Mouse (Mus musculus) mouse embryonic stem cell (cell line): ENCODE measurements around the gene Srrt.

Experiments
- in situ Hi-C, 2 experiments: fragments of 300-500 bp; cut with MboI; formaldehyde crosslinking; loops; 1 replicate in 1 of 2; 3 replicates in 1 of 2; pipeline ENCODE4 v1.14.3; 2019 to 2020; ENCODE audit warnings: low sequenced_read_pairs in 2 of 2, low pct_unique_long_range_greater_than_20kb in 1 of 2, mixed read lengths in 1 of 2; ENCODE audit not compliant: unreplicated experiment in 1 of 2

The Srrt gene

GRCm38 (mm10) chr5:137305822-137306221 is 1.7 kb downstream of the Srrt start:
- in situ Hi-C loops, result no loop called here

DNA sequence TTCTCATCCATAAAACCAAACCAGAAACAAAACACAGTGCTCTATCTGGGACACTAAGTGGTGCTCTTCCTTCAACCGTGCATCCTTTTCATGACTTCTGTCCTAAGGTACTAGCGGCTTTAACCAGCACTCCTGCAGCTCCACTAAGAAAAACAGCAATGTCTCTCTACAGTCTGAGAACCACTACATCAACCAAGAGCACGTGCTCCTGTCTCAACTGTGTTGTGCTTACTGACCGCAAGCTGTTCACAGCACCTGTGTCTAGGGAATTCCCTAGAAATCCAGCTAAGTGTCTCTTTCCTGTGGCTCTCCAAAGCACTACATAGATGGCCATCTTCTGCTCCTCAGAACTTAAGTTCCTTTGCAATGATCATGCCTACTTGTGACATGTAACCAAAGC is 2.7 kb downstream of the Srrt start:
- in situ Hi-C loops, result no loop called here

- in situ Hi-C loops, result no loop called here
Observed at GRCm38 (mm10) chr5:137304165-137304564, 3.3 kb downstream of the Srrt start.

DNA sequence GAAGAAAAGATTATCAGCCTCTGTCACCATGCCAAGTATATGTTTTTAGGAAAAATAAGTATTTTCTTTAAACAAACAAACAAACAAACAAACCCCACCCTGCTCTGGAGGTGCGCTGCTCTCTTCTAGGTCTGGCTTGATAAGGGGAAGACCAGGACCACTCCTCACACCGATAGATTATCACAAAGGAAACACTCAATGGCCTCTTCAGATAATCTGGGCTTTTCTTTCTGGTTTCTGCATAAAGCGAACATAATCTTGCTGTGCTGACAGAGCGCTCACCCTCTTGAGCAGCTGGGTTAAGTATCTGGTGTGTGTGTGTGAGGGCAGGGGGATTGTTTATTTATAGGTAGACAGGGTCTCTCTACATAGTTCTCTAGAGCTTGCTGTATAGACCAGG is 3.9 kb downstream of the Srrt start:
- in situ Hi-C loops, result no loop called here

- in situ Hi-C loops, result no loop called here
Observed at GRCm38 (mm10) chr5:137301253-137301652, 6.2 kb downstream of the Srrt start.

DNA sequence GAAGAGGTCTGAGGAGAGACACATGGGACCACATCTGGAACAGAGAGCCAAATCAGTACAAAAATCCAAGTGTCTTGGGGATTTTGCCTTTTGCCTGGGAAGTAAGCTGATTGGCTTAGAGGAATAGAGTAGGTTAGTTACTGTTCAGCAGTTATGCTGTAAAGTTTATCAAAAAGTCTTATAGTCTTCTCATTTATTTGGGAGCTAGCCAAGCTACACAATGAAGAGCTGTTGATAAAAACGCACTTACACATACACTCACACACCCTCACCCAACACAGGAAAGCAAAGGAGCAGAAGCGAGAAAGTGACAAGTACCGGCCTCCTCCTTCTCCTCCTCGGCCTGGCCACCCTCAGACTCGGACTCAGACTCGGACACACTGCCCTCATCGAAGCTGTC is 8.2 kb downstream of the Srrt start:
- in situ Hi-C loops, result no loop called here

DNA sequence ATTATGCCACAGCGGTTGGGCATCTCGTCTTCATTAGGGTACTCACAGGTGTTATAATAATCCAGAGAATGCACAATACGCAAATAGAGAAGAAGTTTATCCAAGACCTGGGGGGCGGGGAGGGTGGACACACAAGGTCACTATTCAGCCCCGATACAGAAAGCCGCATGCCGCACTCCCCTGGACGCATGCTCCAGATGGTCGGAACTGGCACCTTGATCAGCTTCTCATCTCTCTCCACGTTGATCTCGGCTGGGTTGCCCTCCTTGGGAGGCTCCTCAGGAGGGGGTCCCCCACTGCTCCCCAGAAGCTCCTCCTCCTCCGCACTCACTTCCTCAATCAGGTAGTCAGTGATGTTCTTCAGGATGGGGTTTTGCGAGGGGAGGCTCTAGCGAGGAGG is 10.3 kb downstream of the Srrt start:
- in situ Hi-C loops, result no loop called here

- in situ Hi-C loops, result no loop called here
Observed at GRCm38 (mm10) chr5:137295712-137296111, 11.8 kb downstream of the Srrt start.

GRCm38 (mm10) chr5:137295296-137295695 is 12.2 kb downstream of the Srrt start:
- in situ Hi-C loops, result no loop called here

DNA sequence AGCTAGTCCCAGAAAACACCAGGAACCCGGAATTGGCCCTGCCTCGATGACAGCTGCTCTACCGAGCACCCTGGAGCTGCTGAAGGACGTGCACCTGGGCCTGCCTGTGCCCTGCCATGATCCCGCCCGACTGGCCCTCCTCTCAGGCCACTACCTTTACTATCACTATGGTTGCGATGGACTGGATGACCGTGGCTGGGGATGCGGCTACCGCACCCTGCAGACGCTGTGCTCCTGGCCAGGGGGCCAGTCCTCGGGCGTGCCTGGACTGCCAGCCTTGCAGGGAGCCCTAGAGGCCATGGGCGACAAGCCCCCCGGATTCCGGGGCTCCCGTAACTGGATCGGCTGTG is 12.8 kb downstream of the Srrt start:
- in situ Hi-C loops, result no loop called here

GRCm38 (mm10) chr5:137293839-137294743 is 13.4 kb downstream of the Srrt start, which contains the start of gene Ufsp1:
Gene Ufsp1, plus strand, starts transcription at chr5:137294629.
- in situ Hi-C loops, result no loop called here

- in situ Hi-C loops, result no loop called here
Observed at GRCm38 (mm10) chr5:137293282-137293681, 14.2 kb downstream of the Srrt start.

- in situ Hi-C loops, result no loop called here
Observed at GRCm38 (mm10) chr5:137291381-137291926, 16.0 kb downstream of the Srrt start.

GRCm38 (mm10) chr5:137290677-137291076 is 16.8 kb downstream of the Srrt start:
- in situ Hi-C loops, result no loop called here

- in situ Hi-C loops, result no loop called here
Observed at GRCm38 (mm10) chr5:137289591-137290365, 17.7 kb downstream of the Srrt start.

DNA sequence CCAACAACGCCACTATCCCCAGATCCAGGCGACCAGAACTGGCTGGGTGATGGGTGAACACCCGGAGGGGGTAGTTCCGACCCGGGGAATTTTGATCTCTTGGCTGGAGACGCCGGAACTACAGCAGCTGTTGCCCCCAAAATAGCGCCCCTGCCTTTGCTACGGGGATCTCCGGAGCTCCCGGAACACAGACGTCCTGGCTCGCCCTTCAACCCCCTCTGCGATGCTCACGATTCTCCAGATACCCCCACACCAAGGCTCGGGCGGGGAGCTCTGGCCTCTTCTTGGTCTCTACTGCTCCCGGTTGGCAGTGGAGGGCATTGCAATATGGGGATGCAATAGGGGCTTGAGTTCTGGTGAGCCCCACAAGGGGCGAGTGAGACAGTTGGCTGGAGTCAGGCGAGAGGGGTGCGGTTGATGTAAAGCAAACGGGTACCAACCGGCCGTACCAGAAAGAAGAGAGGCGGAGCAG is 18.4 kb downstream of the Srrt start:
- in situ Hi-C loops, result no loop called here

GRCm38 (mm10) chr5:137287953-137288743 is 19.3 kb downstream of the Srrt start:
- in situ Hi-C loops, result no loop called here

- in situ Hi-C loops, result no loop called here
Observed at GRCm38 (mm10) chr5:137287032-137287952, 20.2 kb downstream of the Srrt start, which contains the start of gene Ache. Gene Ache, plus strand, starts transcription at chr5:137287519.
